Mouse (Mus musculus) lung, embryonic 15.5 days (tissue): ENCODE results near the gene Sh2d6. TPM values are rescaled to one million over a fixed set of nuclear protein-coding genes. Genes with fewer than 3 reads are reported as not detected.
A peak's percentile ranks its signal among the peaks of the same experiment; 100 is the strongest.

Experiments used
- ATAC-seq: fragments of 200-750 bp; cut with Nextera tagmentation; 2 replicates; pipeline ENCODE4 v1.8.0; 2017; ENCODE audit warnings: moderate number of reproducible peaks, borderline replicate concordance; ENCODE audit not compliant: low FRiP score, low TSS enrichment; ENCODE audit errors: extremely low read depth
- H3K27ac ChIP-seq: fragments of 300-500 bp; sonication (generic); 2 replicates; pipeline ENCODE4 v1.5.1; 2015; ENCODE audit warnings: moderate library complexity, mild to moderate bottlenecking, inconsistent platforms
- H3K27me3 ChIP-seq: fragments of 300-500 bp; sonication (generic); 2 replicates; pipeline ENCODE4 v1.6.1; 2015; ENCODE audit warnings: inconsistent platforms
- H3K36me3 ChIP-seq: fragments of 300-500 bp; sonication (generic); 2 replicates; pipeline ENCODE4 v1.6.1; 2015; ENCODE audit warnings: inconsistent platforms
- H3K4me1 ChIP-seq: fragments of 300-500 bp; sonication (generic); 2 replicates; pipeline ENCODE4 v1.6.1; 2015; ENCODE audit warnings: inconsistent platforms
- H3K4me2 ChIP-seq: fragments of 300-500 bp; sonication (generic); 2 replicates; pipeline ENCODE4 v1.6.1; 2015; ENCODE audit warnings: inconsistent platforms, mild to moderate bottlenecking, moderate library complexity
- H3K4me3 ChIP-seq: fragments of 300-500 bp; sonication (generic); 2 replicates; pipeline ENCODE4 v1.5.1; 2015; ENCODE audit warnings: mild to moderate bottlenecking, inconsistent platforms
- H3K9ac ChIP-seq: fragments of 300-500 bp; sonication (generic); 2 replicates; pipeline ENCODE4 v1.6.1; 2015; ENCODE audit warnings: inconsistent platforms
- H3K9me3 ChIP-seq: fragments of 300-500 bp; sonication (generic); 2 replicates; pipeline ENCODE4 v1.6.1; 2016; ENCODE audit warnings: inconsistent platforms
- WGBS: fragments of 180-500 bp; shearing (Covaris S2); methylation state at CpG from one replicate; pipeline ENCODE4 v1.1.7; 2015; 5-methylcytosine and 5-hydroxymethylcytosine counted together
- polyA plus RNA-seq: library from polyadenylated mRNA; unstranded; fragments of >200 nt; fragmentation: Nextera tagmentation; extraction: Ambion mirVana; gene quantifications from 2 replicates; pipeline ENCODE4 v1.2.1, GENCODE M21; 2015

The Sh2d6 gene
- polyA plus RNA-seq, 1 experiment from 2014 or later, result not detected

- 83% methylated on average over 10 of the region's 10 CpGs for WGBS
- Histone ChIP-seq H3K27ac (no peak overlapping the region), H3K4me1 (peaks cover 25% of the 10 kb centered on the region), H3K4me2 (no peak overlapping the region), H3K36me3 (no peaks in the 10 kb centered on the region), H3K4me3 (no peak overlapping the region), H3K9me3 (no peaks in the 10 kb centered on the region), H3K9ac (no peak overlapping the region), H3K27me3 (no peaks in the 10 kb centered on the region)
- ATAC-seq, result no peak
These were observed 29.1 kb upstream of the Sh2d6 start for GRCm38 (mm10) chr6:72550503-72551100.

- H3K4me1 ChIP-seq, result peaks cover 25% of the 10 kb centered on the region
- no peaks in the 10 kb centered on the region for H3K36me3 ChIP-seq
- no peaks in the 10 kb centered on the region for H3K9me3 ChIP-seq
- no peak overlapping the region for H3K4me2 ChIP-seq
- no peak overlapping the region for H3K27ac ChIP-seq
- no peak overlapping the region for H3K4me3 ChIP-seq
- no peak for ATAC-seq
- H3K27me3 ChIP-seq, result no peaks in the 10 kb centered on the region
- H3K9ac ChIP-seq, result no peak overlapping the region
- WGBS, result 61% methylated on average over 6 of the region's 6 CpGs
These were observed 28.5 kb upstream of the Sh2d6 start for GRCm38 (mm10) chr6:72550025-72550424.

GRCm38 (mm10) chr6:72549041-72549580 lies 27.6 kb upstream of the Sh2d6 start:
- no peak overlapping the region for H3K4me2 ChIP-seq
- no peaks in the 10 kb centered on the region for H3K36me3 ChIP-seq
- no peak overlapping the region for H3K27ac ChIP-seq
- peaks cover 33% of the 10 kb centered on the region for H3K4me1 ChIP-seq
- WGBS, result 58% methylated on average over 9 of the region's 9 CpGs
- ATAC-seq, result no peak
- no peaks in the 10 kb centered on the region for H3K9me3 ChIP-seq
- H3K4me3 ChIP-seq, result no peak overlapping the region
- H3K9ac ChIP-seq, result no peak overlapping the region
- no peaks in the 10 kb centered on the region for H3K27me3 ChIP-seq

DNA sequence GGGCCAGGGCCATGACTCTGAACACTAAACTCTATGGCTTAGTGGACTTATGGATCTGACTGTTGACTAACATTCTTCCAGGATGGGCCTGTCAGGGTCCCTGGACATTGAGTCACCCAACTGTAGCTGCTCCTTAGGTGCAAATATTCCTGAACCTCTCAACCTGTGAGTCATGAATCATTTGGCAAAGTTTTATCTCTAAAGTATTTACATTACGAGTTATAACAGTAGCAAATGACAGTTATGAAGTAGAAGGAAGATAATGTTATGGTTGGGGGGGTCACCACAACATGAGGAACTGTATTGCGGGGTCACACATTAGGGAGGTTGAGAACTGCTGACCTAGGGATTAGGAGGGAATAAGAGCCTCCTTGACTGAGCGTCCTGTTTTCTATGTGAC lies 26.4 kb upstream of the Sh2d6 start:
- H3K9me3 ChIP-seq, result no peaks in the 10 kb centered on the region
- H3K4me2 ChIP-seq, result no peak overlapping the region
- H3K9ac ChIP-seq, result no peak overlapping the region
- H3K27ac ChIP-seq, result no peak overlapping the region
- H3K36me3 ChIP-seq, result no peaks in the 10 kb centered on the region
- ATAC-seq, result no peak
- WGBS, result 66% methylated on average over 3 of the region's 3 CpGs
- H3K4me3 ChIP-seq, result no peak overlapping the region
- peaks cover 33% of the 10 kb centered on the region for H3K4me1 ChIP-seq
- no peaks in the 10 kb centered on the region for H3K27me3 ChIP-seq

GRCm38 (mm10) chr6:72547121-72547520 lies 25.6 kb upstream of the Sh2d6 start:
- H3K9ac ChIP-seq, result no peak overlapping the region
- ATAC-seq, result no peak
- 94% methylated on average over 2 of the region's 2 CpGs for WGBS
- H3K4me3 ChIP-seq, result no peak overlapping the region
- no peaks in the 10 kb centered on the region for H3K36me3 ChIP-seq
- H3K27ac ChIP-seq, result no peak overlapping the region
- no peaks in the 10 kb centered on the region for H3K27me3 ChIP-seq
- no peaks in the 10 kb centered on the region for H3K9me3 ChIP-seq
- H3K4me1 ChIP-seq, result peaks cover 27% of the 10 kb centered on the region
- no peak overlapping the region for H3K4me2 ChIP-seq

GRCm38 (mm10) chr6:72545377-72545776 lies 23.9 kb upstream of the Sh2d6 start:
- H3K27me3 ChIP-seq, result no peaks in the 10 kb centered on the region
- H3K4me1 ChIP-seq, result peaks cover 23% of the 10 kb centered on the region
- no peak overlapping the region for H3K4me2 ChIP-seq
- WGBS, result 54% methylated on average over 7 of the region's 7 CpGs
- no peak for ATAC-seq
- H3K36me3 ChIP-seq, result no peaks in the 10 kb centered on the region
- no peak overlapping the region for H3K27ac ChIP-seq
- H3K9me3 ChIP-seq, result no peaks in the 10 kb centered on the region
- no peak overlapping the region for H3K4me3 ChIP-seq
- H3K9ac ChIP-seq, result no peak overlapping the region

- peak within 1 kb of the TSS; percentile 43 for H3K4me3 ChIP-seq
- 9% methylated on average over 23 of the region's 23 CpGs for WGBS
- ATAC-seq, result peak; percentile 41; the same call in 1 of the 2 replicates
- peak within 1 kb of the TSS; percentile 64 for H3K4me2 ChIP-seq
- H3K4me1 ChIP-seq, result peaks cover 22% of the 10 kb centered on the region
- H3K27me3 ChIP-seq, result no peaks in the 10 kb centered on the region
- peak within 1 kb of the TSS; percentile 88 for H3K27ac ChIP-seq
- H3K9ac ChIP-seq, result peak within 1 kb of the TSS; percentile 53
- H3K9me3 ChIP-seq, result no peaks in the 10 kb centered on the region
- no peaks in the 10 kb centered on the region for H3K36me3 ChIP-seq
These were observed 22.9 kb upstream of the Sh2d6 start, which contains the start of gene Capg for GRCm38 (mm10) chr6:72544283-72544987. TSS of gene Capg (plus strand) at chr6:72544391.

- Histone ChIP-seq H3K4me2 (no peak overlapping the region), H3K4me1 (peaks cover 23% of the 10 kb centered on the region), H3K9ac (no peak overlapping the region), H3K27me3 (no peaks in the 10 kb centered on the region), H3K9me3 (no peaks in the 10 kb centered on the region), H3K27ac (peak overlapping the region; percentile 88), H3K4me3 (no peak overlapping the region), H3K36me3 (no peaks in the 10 kb centered on the region)
- WGBS, result 66% methylated on average over 12 of the region's 12 CpGs
- ATAC-seq, result no peak
These were observed 21.9 kb upstream of the Sh2d6 start for GRCm38 (mm10) chr6:72543265-72543850.

DNA sequence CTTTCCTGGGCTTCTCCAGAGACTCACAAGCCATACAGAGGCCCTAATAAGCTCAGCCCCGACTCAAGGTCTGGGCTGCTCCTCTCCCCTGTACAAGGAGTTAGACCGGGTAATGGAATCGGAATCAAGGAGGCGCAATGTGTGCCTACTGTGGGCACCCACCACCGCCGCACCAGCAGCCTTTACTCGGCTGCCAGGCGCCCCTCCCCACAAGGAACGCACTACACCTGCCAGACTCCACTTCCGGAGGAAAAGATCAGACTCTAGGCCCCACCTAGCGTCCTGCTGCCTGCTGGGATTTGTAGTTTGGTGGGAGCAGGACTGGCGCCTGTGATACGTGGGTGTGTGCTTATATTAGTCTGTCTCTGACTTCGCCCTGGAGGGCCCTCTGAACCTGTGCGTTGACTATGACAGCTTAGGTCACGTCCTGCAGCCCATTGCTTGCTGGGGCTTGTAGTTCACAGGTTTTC lies 17.1 kb upstream of the Sh2d6 start:
- H3K9ac ChIP-seq, result peak overlapping the region; percentile 42; the same call in 1 of the 2 replicates
- H3K27me3 ChIP-seq, result no peaks in the 10 kb centered on the region

GRCm38 (mm10) chr6:72537998-72538500 lies 16.5 kb upstream of the Sh2d6 start:
- H3K9ac ChIP-seq, result peak overlapping the region; percentile 42; the same call in 1 of the 2 replicates
- ATAC-seq, result 0 out of 2 replicates have a peak, but pooled peaks have one; percentile 2
- WGBS, result 42% methylated on average over 10 of the region's 10 CpGs

More for the DNA sequence above, 17.1 kb upstream of the Sh2d6 start:
- H3K4me2 ChIP-seq, result peak overlapping the region; percentile 65
- H3K36me3 ChIP-seq, result no peaks in the 10 kb centered on the region
- H3K4me3 ChIP-seq, result peak overlapping the region; percentile 47
- H3K4me1 ChIP-seq, result peaks cover 19% of the 10 kb centered on the region
- no peaks in the 10 kb centered on the region for H3K9me3 ChIP-seq
- WGBS, result 3% methylated on average over 16 of the region's 16 CpGs
- ATAC-seq, result peak; percentile 94
- peak overlapping the region; percentile 5 for H3K27ac ChIP-seq

GRCm38 (mm10) chr6:72535165-72535564 lies 13.7 kb upstream of the Sh2d6 start:
- H3K9me3 ChIP-seq, result no peaks in the 10 kb centered on the region
- H3K4me1 ChIP-seq, result peaks cover 16% of the 10 kb centered on the region
- no peaks in the 10 kb centered on the region for H3K27me3 ChIP-seq
- 4% methylated on average over 9 of the region's 9 CpGs for WGBS
- H3K27ac ChIP-seq, result no peak overlapping the region
- no peak overlapping the region for H3K4me3 ChIP-seq
- no peaks in the 10 kb centered on the region for H3K36me3 ChIP-seq
- peak overlapping the region; percentile 41 for H3K4me2 ChIP-seq
- H3K9ac ChIP-seq, result no peak overlapping the region
- ATAC-seq, result no peak

More at GRCm38 (mm10) chr6:72537998-72538500, 16.5 kb upstream of the Sh2d6 start:
- Histone ChIP-seq H3K36me3 (no peaks in the 10 kb centered on the region), H3K4me1 (peaks cover 16% of the 10 kb centered on the region), H3K27me3 (no peaks in the 10 kb centered on the region), H3K9me3 (no peaks in the 10 kb centered on the region), H3K27ac (peak overlapping the region; percentile 5), H3K4me2 (peak overlapping the region; percentile 65), H3K4me3 (peak overlapping the region; percentile 47)
